Mouse (Mus musculus): ENCODE data around the gene Arvcf.

DNA sequence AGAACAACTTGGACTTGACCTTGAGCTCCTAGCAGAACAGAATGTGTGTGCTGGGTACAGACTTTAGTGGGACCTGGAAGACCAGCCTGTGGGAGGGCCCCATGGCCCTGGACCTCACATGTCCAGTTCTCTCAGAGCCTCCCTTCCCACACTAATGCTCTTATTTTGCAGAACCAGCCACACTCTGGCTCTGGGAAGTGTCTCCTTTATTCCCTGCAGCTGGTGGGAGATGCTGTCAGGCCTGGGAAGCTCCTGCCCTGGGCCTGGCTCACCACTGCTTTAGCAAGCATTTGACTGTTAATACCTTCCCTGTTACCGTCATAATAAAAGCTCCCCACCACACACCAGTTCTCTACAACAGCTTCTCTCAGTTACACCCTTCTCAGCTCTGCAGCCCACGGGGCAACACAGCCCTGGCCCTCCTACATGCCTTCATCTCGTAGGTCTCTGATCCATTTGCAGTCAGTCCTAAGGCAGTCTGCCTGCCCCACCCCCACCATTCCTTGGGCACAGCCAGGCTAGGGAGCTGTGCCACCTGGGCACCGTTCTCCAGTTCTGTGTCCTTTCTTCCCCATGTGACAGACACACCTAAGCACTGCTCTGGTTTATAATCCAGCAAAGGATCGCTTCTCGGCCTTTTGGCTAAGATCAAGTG, 12.3 kb downstream of the Arvcf start:
- TF ChIP-seq CTCF (IDR thresholded peaks at IDR 0.05; ENCODE audit: low read depth) (no peak), EP300 (IDR thresholded peaks at IDR 0.05; ENCODE audit: low read depth) (no peak)
